ENCODE assay signal across 30 mouse cellular contexts in the genomic region with DNA sequence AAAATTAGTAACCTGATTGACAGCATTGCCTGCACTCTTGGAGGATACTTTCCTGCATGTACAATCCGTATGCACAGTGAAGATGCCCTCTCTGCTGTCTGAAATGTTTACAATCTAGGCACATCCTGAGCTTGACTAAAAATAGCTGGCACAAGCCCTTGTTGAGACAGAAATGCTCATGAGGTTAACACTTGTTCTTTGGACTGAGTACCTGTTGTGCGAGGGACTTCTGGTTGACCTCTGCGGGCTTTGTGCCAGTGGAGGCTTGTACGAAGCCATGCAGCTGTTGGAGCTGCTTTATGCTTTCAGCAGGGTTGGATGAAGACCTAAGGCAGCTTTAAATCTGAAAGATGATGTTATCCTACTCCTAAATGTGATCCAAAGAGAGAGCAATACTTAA. TPM values are rescaled to one million over a fixed set of nuclear protein-coding genes. Genes with fewer than 3 reads are reported as not detected.
DNase-seq lines count a peak whose midpoint lies in the region; ATAC-seq lines count a peak whose summit lies in the region.
"Had no signal": no experiment of that assay in that cellular context is flagged by ENCODE, and none has a peak within 500 bp of the region (broad histone marks: within the 10 kb centered on the region; RNA-seq: fewer than 3 reads in every experiment).

No protein-coding gene starts in this region.

- H3K9me3 ChIP-seq in embryonic facial prominence, embryonic 15.5 days (replicated peaks): no peaks in the 10 kb centered on the region
- H3K9me3 ChIP-seq in hindbrain, embryonic 14.5 days (ENCODE audit: control insufficient read depth, low read length): no peaks in the 10 kb centered on the region
- H3K9me3 ChIP-seq: embryonic facial prominence, embryonic 13.5 days; heart, embryonic 15.5 days; hindbrain, embryonic 10.5 days; limb, embryonic 12.5 days; megakaryocyte, embryonic 14.5 days; midbrain, embryonic 13.5 days had no signal

- peak; percentile 19; the same call in 1 of the 2 replicates for ATAC-seq in embryonic facial prominence, embryonic 15.5 days (ENCODE audit: insufficient number of reproducible peaks, low FRiP score, low TSS enrichment, low read depth)
- no peak for ATAC-seq in hindbrain, embryonic 14.5 days (ENCODE audit: low FRiP score)
- ATAC-seq: activated CD4-positive, CD25-positive, alpha-beta regulatory T cell, adult 4 months; forebrain, embryonic 16.5 days; hindbrain, postnatal 0 days; intestine, embryonic 16.5 days; midbrain, embryonic 13.5 days had no signal

- H3K27me3 ChIP-seq in embryonic facial prominence, embryonic 15.5 days: no peaks in the 10 kb centered on the region
- H3K27me3 ChIP-seq in hindbrain, embryonic 14.5 days (ENCODE audit: control insufficient read depth, insufficient read depth, low read length): no peaks in the 10 kb centered on the region
- H3K27me3 ChIP-seq: embryonic facial prominence, embryonic 13.5 days; limb, embryonic 12.5 days; midbrain, embryonic 13.5 days had no signal

- H3K36me3 ChIP-seq in embryonic facial prominence, embryonic 15.5 days: no peaks in the 10 kb centered on the region
- no peaks in the 10 kb centered on the region for H3K36me3 ChIP-seq in hindbrain, embryonic 14.5 days (replicated peaks; ENCODE audit: control insufficient read depth, insufficient read depth)
- H3K36me3 ChIP-seq: embryonic facial prominence, embryonic 13.5 days; heart, embryonic 15.5 days; hindbrain, embryonic 10.5 days; limb, embryonic 12.5 days; midbrain, embryonic 13.5 days had no signal

- no peak overlapping the region for H3K9ac ChIP-seq in embryonic facial prominence, embryonic 15.5 days
- no peak overlapping the region for H3K9ac ChIP-seq in hindbrain, embryonic 14.5 days
- H3K9ac ChIP-seq: embryonic facial prominence, embryonic 13.5 days; heart, embryonic 15.5 days; limb, embryonic 12.5 days; liver, embryonic 14.5 days; lung, embryonic 14.5 days; midbrain, embryonic 13.5 days had no signal

- 74% methylated on average over 4 of the region's 4 CpGs for WGBS in embryonic facial prominence, embryonic 15.5 days
- WGBS in hindbrain, embryonic 14.5 days: 90% methylated on average over 4 of the region's 4 CpGs

- H3K27ac ChIP-seq in embryonic facial prominence, embryonic 15.5 days (replicated peaks): no peak overlapping the region
- no peak overlapping the region for H3K27ac ChIP-seq in hindbrain, embryonic 14.5 days
- H3K27ac ChIP-seq: embryonic facial prominence, embryonic 13.5 days; heart, embryonic 15.5 days; hindbrain, embryonic 10.5 days; hindbrain, postnatal 0 days; limb, embryonic 12.5 days; liver, embryonic 14.5 days; midbrain, embryonic 13.5 days; stomach, postnatal 0 days had no signal

- H3K4me2 ChIP-seq in embryonic facial prominence, embryonic 15.5 days (replicated peaks): no peak overlapping the region
- no peak overlapping the region for H3K4me2 ChIP-seq in hindbrain, embryonic 14.5 days (replicated peaks)
- H3K4me2 ChIP-seq: embryonic facial prominence, embryonic 13.5 days; heart, embryonic 15.5 days; limb, embryonic 12.5 days; lung, embryonic 14.5 days; midbrain, embryonic 13.5 days had no signal

- peak; percentile 26 for DNase-seq in heart, postnatal 4 days
- no peak for DNase-seq in heart, adult 9 months (ENCODE audit: low spot score in 2 of 2)
- DNase-seq in gastrocnemius, postnatal 10 days: peak; percentile 42
- peak; percentile 47 for DNase-seq in kidney, postnatal 14 days
- DNase-seq in frontal cortex, adult 2 months (ENCODE audit: extremely low spot score in 1 of 2, low spot score in 1 of 2): no peak
- DNase-seq in hindbrain, embryonic 14.5 days (ENCODE audit: low spot score): no peak
- DNase-seq: adrenal gland, postnatal 10 days; cerebellum, adult 2 months; cerebellum, postnatal 25 days; heart, adult 2 months; lung, embryonic 14.5 days; thymus, adult 2 months; thymus, postnatal 4 days had no signal

- H3K4me3 ChIP-seq in embryonic facial prominence, embryonic 15.5 days (replicated peaks): no peak overlapping the region
- no peak overlapping the region for H3K4me3 ChIP-seq in hindbrain, embryonic 14.5 days (replicated peaks; ENCODE audit: low read length)
- H3K4me3 ChIP-seq: embryonic facial prominence, embryonic 13.5 days; heart, adult 2 months; heart, embryonic 15.5 days; hindbrain, embryonic 10.5 days; limb, embryonic 12.5 days; megakaryocyte, embryonic 14.5 days; midbrain, embryonic 13.5 days had no signal

- no peaks in the 10 kb centered on the region for H3K4me1 ChIP-seq in embryonic facial prominence, embryonic 15.5 days
- no peaks in the 10 kb centered on the region for H3K4me1 ChIP-seq in hindbrain, embryonic 14.5 days (replicated peaks; ENCODE audit: control insufficient read depth, insufficient read depth, low read length)
- H3K4me1 ChIP-seq: embryonic facial prominence, embryonic 13.5 days; hindbrain, embryonic 10.5 days; limb, embryonic 12.5 days; megakaryocyte, embryonic 14.5 days; midbrain, embryonic 13.5 days had no signal

RNA-seq across cellular contexts. Expression of a gene that starts 2.2 kb away (rescaled TPM):
- total RNA-seq in heart, postnatal 4 days (2021): 10 to 100 TPM; 49.4 to 50.8 TPM
- polyA plus RNA-seq in embryonic facial prominence, embryonic 15.5 days (2015; fragmentation: Nextera tagmentation; extraction: Ambion mirVana): 72.5 and 86.0 TPM in 2 replicates
- total RNA-seq in gastrocnemius, postnatal 10 days (2021): 10 to 100 TPM; 29.0 to 38.3 TPM
- 0.32 and 0.40 TPM in 2 replicates for polyA plus RNA-seq in frontal cortex, adult 2 months (2012; rRNA removed)
- 0.20 TPM in 1 of 2 replicates, not detected in the other for polyA plus RNA-seq in hindbrain, embryonic 14.5 days (2014; fragmentation: Nextera tagmentation; extraction: Ambion mirVana)
- total RNA-seq: hindbrain, postnatal 0 days; layer of hippocampus, adult 18-20 months; monocyte, adult 5-6 weeks; neutrophil, adult 5-6 weeks had no signal
- polyA plus RNA-seq: activated CD4-positive, CD25-positive, alpha-beta regulatory T cell, adult 4 months; C2C12; hindbrain, embryonic 10.5 days had no signal

Comparison
In these comparisons a context has a peak if more than half of its experiments do, and no peak if none do; other contexts are left out.
1. DNase-seq: peak in heart, postnatal 4 days (single experiment), gastrocnemius, postnatal 10 days (single experiment) and kidney, postnatal 14 days (single experiment); none in heart, adult 9 months (0 of 2), frontal cortex, adult 2 months (0 of 2) and hindbrain, embryonic 14.5 days (single experiment).
2. RNA of a gene that starts 2.2 kb away (polyA plus RNA-seq): 72.5 to 86.0 TPM in embryonic facial prominence, embryonic 15.5 days; 0.32 to 0.40 TPM in frontal cortex, adult 2 months and 0.20 TPM in hindbrain, embryonic 14.5 days; every median in the first group is over 10 times any median in the second.